Mouse (Mus musculus): ENCODE measurements around the gene Lgalsl.
A peak's percentile ranks its signal among the peaks of the same experiment; 100 is the strongest.

The Lgalsl gene

DNA sequence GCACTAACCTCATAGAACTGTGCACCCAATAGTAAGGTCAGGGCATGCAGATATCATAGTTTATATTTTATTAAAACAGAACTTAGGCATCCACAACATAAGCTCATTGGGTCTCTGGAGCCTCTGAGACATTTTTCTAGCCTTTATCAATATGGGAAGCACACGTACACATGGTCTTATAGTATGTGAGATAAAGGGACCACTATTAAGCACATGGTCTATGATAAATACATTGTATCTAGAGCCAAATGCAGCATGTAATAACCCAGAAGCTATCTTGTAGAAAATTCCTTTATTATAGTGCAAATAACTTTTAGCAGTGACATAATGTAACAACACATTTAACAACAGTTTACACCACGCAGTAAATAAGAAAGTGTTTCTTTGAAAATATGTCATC, 7.6 kb downstream of the Lgalsl start:
- no peak for DNase-seq

DNA sequence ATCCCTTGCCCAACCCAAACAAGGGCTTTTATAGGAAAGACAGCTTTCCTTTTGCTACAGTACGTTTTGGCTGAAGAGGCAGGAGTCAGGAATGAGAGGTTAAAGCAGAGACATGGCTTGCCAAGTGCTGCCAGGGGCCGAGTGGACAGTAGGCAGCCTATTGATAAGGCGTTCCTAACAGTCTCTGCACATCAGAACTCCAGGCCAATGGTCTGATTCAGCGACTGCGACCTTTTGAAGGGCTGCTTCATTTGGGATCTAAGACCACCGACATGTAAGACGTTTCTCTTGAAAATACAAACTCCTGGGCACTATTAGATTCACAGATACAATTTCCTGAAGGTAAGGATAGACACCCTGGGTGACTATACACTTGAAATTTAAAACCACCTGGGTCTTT, 9.5 kb downstream of the Lgalsl start:
- peak; percentile 49 for DNase-seq

DNA sequence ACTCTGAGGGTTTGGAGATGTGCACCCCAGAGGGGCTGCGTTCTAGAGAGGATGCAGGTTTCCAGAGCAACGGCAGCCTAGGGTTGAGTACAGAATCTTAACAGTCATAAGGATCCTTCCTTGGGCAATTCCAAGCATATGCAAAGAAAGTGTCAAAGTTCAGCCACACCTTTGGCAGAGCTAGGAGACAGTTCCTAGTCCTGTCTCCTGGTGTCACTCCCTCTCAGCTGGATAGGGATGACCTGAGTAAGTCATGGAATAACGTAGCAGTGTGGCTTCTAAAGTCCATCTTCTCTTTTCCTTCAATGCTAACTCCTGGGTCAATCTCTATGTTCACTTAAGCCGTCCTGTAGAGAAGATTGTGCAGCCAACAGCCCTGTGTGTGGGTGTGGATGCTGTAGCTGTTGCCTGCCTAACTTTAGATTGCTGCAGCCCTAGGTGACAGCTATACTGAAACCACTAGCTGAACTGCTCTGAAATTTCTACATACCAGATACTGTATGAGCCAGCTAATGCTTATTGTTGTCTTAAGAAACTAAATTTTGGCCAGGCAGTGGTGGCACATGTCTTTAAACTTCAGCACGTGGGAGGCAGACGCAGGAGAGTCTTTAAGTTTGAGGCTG, 16.8 kb downstream of the Lgalsl start:
- peak; percentile 55 for DNase-seq

DNA sequence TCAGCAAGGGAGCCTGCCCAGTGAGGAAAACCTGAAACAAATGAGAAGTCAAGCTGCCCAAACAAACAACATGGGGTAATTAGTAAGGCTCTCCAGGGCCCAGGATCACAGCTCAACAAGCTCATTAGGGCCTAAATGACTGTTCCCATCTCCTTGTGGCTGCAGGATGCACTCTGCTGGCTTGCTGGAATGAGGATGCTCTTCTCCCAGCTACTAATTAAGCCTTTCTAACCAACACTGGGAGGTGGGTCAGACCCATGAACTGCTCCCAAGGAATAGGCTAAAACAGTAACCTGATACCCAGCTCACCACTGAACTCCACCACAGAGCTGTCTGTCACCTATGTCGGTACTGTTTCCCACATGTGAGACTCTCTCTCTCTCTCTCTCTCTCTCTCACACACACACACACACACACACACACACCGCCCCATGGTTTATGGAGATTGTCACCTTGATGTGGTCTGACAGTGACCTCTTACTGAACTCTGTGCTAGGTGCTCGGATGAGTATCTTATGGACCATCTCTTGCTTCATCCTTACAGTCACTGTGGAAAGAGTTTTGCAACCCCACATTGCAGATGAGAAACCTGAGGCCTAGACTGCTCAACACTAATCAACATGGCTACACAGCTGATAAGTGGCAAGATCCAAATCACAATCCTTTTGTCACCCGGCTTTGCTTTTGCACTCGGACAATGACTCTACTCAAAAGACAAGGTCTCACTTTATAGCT, 18.5 kb downstream of the Lgalsl start:
- DNase-seq = peak; percentile 65

DNA sequence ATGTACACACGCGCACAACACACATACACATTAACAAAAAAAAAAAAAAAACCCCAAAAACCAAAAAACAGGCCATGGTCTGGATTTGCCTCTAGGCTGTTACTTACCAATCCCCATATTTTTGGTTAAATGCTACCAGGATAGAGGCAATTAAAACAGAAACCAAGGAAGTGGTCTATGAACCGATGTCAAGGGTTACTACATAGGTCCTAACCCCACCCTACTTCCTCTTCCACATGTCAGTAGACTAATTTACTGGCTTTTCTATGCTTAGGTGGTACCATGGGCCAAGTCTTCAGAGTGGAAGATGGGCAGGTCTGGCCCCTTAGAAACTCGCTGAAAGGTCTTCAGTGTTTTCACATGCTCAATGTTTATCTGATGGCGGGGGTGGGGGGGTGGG, 24.2 kb downstream of the Lgalsl start:
- peak; percentile 15 for DNase-seq

DNA sequence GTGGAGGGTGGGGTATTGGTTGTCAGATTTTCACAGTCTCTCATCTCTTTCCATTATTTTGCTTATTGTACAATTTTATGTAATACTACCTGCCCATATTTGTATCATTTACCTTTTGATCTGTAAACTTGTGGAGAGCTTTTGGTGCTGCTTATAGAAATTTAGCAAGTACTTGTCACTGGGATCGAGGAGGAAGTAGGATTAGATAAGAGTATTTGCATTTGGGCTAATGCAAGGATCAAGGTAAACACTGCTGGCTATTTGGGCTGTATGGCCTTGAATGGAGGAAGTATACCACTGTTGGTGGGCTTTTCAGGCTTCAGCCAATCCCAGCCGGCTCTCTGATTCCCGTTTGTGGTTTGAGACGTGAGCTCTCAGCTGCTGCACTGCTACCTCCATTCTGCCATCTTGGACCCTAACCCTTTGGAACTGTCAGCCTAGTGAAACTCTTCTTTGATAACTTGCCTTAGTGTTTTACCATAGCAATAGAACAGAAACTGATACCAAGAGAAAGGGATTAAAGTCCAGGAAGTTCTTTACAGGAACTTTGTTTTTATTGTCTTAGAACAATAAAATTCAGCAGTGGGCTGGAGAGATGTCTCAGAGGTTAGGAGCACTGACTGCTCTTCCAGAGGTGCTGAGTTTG, 25.1 kb downstream of the Lgalsl start:
- peak; percentile 28 for DNase-seq

DNA sequence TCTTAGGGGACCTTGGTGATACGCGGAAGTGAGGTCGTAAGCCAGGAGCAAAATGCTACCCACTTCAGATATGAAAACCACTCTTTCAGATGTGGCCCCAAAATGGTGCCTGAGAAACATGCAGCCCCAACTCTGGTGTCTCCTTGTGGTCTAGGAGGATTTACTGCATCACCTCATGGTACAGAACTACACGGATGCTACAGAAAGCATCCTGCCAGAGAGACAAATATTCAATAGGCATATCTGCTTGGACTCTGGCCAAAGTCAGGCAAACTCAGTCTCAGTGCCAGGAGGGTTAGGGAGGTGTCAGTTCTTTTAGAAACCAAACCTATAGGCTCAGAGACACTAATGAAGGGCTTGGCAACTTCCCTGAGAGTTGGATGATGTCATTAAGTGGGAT, 26.4 kb downstream of the Lgalsl start:
- peak; percentile 60 for DNase-seq

DNA sequence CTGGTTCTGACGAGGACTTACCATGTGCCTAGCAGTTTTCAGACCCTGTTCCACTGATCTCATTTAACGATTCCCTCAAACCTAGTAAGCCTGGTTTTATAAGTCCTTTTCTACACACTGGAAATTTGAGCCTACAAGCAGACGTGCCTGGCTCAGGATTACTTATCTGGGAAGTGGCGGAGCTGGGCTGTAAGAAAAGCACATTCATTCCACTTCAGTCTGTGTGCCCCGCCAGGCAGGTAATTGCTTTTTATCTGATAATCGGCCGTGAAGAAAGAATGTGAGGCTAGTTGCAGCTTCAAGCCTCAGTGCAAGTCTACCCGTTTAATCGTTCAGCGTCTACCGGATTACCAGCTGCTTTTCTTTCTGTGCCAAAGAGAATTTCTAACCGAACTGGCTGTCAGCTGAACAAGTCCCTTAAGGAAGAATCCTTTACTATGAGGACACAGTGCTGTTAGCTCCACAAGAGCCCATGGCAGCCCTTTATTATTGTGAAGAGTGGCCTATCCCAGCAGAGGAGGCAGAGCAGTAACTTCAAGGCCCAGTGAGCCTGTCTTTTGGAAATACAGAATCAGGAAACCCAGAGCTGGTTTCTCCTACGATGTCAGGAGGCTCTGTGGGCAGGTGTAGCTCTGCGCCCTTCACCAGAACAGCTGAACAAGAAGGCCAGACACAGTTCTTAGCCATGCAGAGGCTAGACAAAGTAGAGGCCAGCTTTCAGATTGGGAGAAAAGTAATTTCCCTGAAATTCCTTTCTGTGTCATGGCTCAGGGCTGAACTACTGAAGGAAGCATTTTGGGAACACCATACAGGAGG, 30.4 kb downstream of the Lgalsl start:
- peak; percentile 70 for DNase-seq

DNA sequence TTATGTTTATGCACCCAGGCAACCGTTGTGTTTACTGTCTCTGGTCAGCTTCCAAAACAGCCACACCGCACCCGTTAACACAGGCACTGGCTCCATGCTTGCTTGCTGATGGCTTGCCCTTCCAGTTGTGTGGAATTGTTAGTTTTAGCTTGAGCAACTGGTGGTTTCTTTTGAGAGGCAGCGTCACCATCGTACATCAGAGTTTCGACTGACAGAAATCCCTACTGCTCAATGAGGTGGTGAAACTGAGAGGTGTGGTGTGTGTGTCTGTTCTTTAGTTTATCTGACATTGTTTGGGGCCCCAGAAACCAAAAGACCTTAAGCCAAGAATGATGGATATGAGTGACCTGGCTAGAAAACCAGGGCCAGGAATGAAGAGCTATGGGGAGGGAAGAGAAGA, 33.0 kb downstream of the Lgalsl start:
- DNase-seq = peak; percentile 56

DNA sequence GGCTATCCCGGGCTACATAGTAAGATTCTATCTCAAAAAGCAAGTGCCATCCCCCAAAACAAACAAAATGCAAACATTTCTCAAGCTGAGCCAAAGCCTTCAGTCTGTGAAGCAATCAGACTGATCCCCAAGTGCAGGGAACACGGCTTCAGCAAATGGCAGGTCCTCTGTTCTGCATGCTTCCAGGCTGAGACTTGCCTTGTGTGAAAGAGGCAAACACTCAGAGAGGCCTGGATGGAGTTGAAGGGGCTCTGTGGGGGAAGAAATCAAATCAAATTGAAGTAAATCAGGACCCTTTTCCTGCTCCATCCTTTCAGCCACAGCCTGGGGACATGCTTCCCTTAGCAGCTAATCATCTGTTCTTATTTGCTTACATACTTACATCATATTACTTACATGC, 35.4 kb downstream of the Lgalsl start:
- peak; percentile 25 for DNase-seq

DNA sequence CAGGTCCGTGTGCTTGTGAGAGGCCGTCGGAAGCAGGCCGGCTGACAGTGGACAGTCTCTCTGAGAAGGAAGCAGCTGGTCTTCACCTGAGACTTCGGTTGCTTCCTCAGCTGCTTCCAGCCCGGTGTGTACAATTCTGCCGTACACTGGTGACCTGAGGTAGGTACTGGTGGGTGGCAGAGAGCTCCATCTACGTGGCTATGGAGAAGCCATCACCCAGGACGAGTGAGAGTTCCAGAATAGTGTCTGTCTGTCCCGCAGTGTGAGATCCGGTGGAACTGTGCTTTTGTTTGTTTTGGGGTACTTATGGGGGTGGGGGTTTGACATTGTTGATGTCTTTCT, 36.0 kb downstream of the Lgalsl start:
- DNase-seq = no peak

DNA sequence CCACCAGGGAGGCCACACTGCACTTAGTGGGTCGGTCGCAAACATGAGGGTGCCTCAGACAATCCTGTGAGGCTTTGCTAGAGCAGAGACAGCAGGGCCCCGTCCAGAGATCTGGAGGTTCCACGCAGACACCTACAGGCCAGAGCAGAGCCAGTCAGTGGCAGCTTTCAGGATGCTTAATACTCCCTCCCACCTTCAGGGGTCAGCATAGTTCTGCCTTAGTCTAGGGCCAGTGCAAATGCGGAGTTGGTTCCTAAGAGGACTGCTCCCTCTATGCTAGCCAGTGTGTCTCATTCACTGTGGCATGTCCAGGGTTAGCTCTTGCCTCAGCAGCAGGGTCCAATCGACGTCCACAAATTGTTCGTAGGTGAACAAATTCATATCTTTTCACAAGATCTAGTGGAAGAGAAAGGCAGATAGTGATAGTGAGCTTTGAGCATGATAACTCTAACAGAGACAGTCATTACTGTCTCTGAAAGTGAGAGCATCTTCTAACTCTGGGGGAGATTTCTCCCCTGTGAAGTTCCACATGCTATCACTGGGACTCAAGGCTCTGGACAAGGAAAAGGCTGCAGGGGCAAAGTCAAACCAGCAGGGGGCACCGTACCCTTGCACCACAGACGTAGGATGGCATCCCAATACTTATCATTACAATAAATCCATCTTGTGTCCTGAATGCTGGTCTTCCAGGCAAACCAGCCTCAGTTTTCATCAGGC, 36.5 kb downstream of the Lgalsl start:
- DNase-seq = peak; percentile 95

DNA sequence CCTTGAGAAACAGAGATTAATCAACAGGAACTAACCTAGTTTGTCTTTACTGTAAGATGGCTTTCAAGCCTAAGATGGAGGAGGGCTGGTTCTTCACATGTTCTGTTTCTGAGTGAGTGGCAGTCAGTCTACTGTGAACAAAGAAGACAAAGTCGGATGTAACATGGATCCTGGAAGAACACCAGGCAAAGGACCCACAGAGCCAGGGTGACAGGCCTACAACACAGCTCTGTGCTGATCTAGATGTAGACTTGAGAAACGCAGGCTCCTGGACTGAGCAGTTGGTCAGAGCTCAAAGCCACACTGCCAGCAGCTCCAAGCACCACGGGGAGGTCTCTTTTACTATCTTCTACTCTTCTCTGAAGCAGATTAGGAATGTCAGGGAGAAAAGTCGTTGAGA, 37.2 kb downstream of the Lgalsl start:
- peak; percentile 68 for DNase-seq

DNA sequence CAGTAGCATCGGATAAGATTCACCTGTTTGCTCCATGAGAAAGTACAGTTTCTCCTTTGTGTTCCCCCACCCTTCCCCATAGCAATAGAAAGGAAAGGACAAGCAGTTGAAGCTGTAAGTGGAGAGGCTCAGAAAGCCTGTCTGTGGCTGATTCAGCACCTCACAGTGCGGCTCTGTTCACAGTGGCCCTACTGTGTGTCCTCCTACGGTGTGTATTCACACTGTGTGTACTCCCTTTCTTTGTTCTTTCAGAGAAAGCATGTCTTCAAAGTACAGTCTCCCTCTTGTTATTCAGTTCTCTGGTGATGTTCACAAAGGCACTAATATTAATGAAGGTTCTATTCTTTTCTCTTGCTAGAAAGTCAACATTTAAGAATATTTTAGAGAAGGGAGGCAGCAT, 38.2 kb downstream of the Lgalsl start:
- DNase-seq = peak; percentile 55

DNA sequence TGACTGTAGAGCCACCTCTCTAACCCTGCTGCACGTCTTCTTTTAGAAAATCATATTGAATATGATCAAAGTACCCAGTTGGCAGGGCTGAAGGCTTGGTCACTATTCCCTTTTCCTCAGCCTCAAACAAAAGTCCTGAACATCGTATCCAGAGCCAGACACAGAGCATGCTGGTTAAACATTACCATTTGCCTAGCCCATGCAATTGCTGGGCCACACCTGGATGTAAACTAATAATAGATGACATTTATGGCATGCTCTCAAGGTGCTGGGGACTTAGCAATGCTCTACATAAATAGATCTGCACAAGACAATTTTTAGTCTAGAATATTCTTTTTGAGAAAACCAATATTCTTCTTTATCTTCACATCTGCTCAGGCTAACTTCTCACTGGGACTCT, 39.5 kb downstream of the Lgalsl start:
- DNase-seq = no peak

DNA sequence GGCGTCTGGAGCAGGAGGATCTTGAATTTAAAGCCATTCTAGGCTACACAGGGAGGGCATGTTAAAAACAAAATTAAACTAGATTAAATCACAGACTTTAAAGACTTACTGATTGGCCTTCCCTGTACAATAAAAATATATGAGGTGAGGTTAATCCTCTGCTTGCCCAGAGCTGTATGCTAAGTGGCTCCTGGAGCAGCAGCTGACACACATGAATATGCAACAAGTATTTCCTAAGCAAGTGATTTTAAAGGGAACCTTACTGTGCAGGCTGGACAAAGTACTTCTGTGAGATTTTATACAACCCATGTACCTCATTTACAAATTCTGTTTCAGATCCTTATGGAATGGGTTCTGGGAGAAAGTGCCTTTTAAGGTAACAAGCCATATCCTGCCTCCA, 41.8 kb downstream of the Lgalsl start:
- DNase-seq = peak; percentile 12

DNA sequence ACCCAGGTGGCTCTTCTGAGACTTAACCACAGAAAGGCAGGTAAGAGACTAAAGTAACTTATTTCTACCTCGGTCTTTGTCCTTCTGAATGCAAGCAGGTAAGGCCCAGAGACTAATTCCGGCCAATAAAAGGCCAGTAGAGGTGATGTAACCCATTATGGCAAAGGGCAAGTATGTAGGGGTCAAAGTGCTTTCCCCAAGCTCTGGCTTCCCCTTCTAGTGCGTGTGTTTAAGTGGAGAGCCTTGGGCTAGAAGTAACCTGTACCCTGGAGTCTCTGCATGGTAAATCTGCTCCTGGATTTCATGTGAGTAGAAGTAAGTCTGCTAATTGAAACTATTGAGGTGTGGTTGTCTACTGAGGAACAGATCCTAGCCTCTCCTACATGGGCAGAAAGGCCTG, 42.8 kb downstream of the Lgalsl start:
- DNase-seq = no peak

DNA sequence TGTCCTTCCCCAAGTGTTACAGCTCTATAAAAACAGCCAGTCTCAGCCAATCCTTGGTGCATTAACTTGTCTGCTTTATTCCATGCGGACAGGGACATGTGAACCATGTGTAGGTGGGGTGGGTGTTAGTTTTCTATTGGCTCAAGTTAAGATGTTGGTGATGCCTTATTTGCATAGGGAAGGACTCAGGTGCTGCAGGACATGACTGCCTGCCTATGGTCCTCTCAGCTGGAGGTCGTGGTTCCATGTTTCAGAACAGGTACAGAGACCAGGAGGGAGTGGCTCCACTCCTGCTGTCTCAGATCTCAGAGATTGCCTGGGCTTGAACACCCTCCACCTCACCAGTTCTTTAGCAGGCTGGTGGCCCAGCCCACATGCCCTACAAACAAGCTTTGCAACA, 44.7 kb downstream of the Lgalsl start:
- peak; percentile 51 for DNase-seq

DNA sequence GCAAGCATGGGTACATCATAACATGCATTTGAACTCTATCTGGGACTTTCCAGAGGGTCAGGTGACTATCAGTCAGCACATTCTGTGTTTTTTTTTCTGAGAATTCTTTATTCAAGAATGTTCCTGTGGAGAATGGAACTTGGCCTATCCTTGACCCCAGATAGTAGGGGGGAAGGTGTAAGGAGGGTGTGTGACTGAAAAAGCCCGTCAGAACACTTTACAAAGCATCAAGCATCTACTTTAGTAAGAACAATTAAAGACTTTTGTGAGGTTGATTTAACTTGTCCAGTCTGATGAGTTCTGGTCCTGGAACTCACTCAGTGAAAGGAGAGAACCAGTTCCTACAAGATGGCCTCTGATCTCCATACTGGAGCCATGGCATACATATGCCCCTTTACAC, 45.7 kb downstream of the Lgalsl start:
- DNase-seq = peak; percentile 21

DNA sequence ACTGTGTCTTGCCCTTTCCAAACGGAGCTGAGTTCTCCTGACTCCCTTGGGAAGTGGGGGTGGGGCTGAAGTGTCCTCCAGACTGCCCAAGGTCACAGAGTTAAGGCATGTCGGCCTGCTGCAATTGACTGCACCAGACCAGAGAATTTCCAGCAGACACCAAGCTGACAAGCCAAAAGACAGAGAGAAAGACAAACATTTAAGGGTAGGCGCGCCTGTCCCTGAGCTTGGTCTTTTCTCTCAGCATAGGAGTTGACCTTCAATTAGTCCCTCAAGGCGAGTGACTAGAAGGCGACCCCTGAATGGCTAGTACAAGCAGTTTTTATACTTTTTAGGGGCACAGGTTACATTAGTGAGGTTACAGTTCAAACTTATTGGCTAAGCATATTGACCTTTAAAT, 46.1 kb downstream of the Lgalsl start:
- DNase-seq = peak; percentile 64

DNA sequence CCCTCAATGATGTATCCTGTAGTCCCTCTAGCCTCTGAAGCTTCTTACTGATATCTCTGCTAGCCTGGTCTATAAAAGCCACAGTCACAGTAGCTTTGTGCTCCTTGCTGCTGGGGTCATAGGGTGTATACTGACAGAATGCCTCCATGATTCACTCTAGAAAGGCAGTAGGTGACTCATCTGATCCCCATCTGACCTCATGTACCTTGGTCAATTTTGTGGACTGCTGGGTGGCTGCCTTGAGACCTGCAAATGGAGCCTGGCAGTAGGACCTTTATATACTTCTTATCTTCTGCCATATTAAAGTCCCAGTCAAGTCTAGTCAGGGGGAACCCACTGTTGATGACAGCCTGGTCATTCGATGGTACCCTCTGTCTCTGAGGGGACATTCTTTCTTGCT, 47.4 kb downstream of the Lgalsl start:
- peak; percentile 44 for DNase-seq

DNA sequence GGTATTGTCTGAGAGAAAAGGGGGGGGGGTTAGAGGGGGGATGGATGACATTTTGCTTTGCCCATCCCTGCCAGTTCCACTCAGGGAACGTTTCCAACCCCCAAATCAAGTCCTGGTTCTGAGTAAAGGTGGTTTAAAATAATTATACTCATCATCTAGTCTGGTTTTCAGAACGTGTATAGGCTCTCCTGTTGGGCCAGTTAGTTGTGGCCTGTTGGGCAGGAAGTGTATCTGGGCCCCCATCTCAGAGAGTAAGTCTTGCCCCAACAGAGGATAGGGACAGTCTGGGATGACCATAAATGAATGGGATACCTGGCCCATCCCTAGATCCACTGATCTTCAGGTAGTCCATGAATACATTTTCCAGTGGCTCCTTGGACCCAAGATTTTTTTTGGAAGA, 48.2 kb downstream of the Lgalsl start:
- DNase-seq = peak; percentile 52

DNA sequence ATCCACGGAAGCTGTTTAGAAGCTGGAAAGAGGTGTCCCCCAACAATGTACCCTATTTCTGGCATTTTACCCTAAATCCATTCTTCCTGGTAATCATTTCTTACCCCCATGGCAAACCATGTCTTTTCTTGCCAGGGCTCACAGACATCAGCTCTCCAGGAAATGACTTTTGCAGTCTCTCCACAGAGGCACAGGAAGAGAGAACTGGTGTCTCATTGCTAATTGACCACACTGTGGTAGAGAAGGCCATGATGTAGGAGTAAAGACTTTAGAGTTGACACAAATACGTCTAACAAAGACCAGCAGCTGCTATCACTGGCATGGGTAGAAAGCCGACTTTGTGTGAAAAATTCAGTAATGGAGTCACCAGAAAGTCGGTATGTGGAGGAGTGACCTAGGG, 50.5 kb downstream of the Lgalsl start:
- DNase-seq = peak; percentile 33

All from heart, adult 11 months (tissue).